Mouse (Mus musculus) small intestine, adult 2 months (tissue): ENCODE data around the gene Trappc3. TPM values are rescaled to one million over a fixed set of nuclear protein-coding genes. Genes with fewer than 3 reads are reported as not detected.

Experiments used
- H3K27ac ChIP-seq: fragments of 200-500 bp; 2 replicates; pipeline ENCODE4 v1.5.1; 2012; ENCODE audit warnings: low read depth, low read length, control low read depth, inconsistent platforms; ENCODE audit not compliant: insufficient read depth
- H3K27me3 ChIP-seq: fragments of 200-500 bp; 2 replicates; pipeline ENCODE4 v1.6.1; 2012; ENCODE audit warnings: mild to moderate bottlenecking, moderate library complexity, low read length, inconsistent platforms; ENCODE audit not compliant: control insufficient read depth, insufficient read depth
- H3K36me3 ChIP-seq: fragments of 200-500 bp; 2 replicates; pipeline ENCODE4 v1.6.1; 2012; ENCODE audit warnings: mild to moderate bottlenecking, low read length, control low read depth, inconsistent platforms; ENCODE audit not compliant: control insufficient read depth, insufficient read depth
- H3K4me1 ChIP-seq: fragments of 200-500 bp; 2 replicates; pipeline ENCODE4 v1.6.1; 2012; ENCODE audit warnings: low read length, inconsistent platforms, mixed read lengths; ENCODE audit not compliant: control insufficient read depth, insufficient read depth, insufficient read length
- H3K4me3 ChIP-seq: fragments of 200-500 bp; 2 replicates; pipeline ENCODE4 v1.5.1; 2012; ENCODE audit warnings: low read depth, mild to moderate bottlenecking, control low read depth, inconsistent platforms, low read length, moderate library complexity
- CTCF ChIP-seq: fragments of 200-500 bp; IDR thresholded peaks from 2 replicates; pipeline ENCODE4 v1.5.1; 2012; ENCODE audit warnings: low read depth, mild to moderate bottlenecking, control low read depth, inconsistent platforms, low read length, moderate library complexity, mixed read lengths; ENCODE audit not compliant: insufficient replicate concordance, insufficient read length; ENCODE audit errors: extremely low read depth
- POLR2A ChIP-seq: fragments of 200-500 bp; IDR thresholded peaks from 2 replicates; pipeline ENCODE4 v1.6.1; 2012; ENCODE audit warnings: low read depth, mild to moderate bottlenecking, control low read depth, inconsistent platforms, low read length, moderate library complexity
- WGBS: fragments of 180-500 bp; shearing (Covaris S2); methylation state at CpG from one replicate; pipeline ENCODE4 v1.1.7; 2018; 5-methylcytosine and 5-hydroxymethylcytosine counted together
- polyA plus RNA-seq: library from polyadenylated mRNA; depleted of rRNA; stranded (reverse); fragments of >200 nt; gene quantifications from 2 replicates; pipeline ENCODE4 v1.2.3, GENCODE M21; 2012

Trappc3 gene
- polyA plus RNA-seq, 1 experiment: 21.4 TPM

- no peaks in the 10 kb centered on the region for H3K36me3 ChIP-seq
- peaks cover 9% of the 10 kb centered on the region for H3K27me3 ChIP-seq
- WGBS: 66% methylated on average over 4 of the region's 4 CpGs
- H3K27ac ChIP-seq: no peak overlapping the region
- H3K4me3 ChIP-seq: no peak overlapping the region
- peaks cover 10% of the 10 kb centered on the region for H3K4me1 ChIP-seq
- TF ChIP-seq POLR2A: no peak
- TF ChIP-seq CTCF: no peak
These were observed 33.8 kb downstream of the Trappc3 start for GRCm38 (mm10) chr4:126295937-126296336.

- Histone ChIP-seq H3K36me3 (no peaks in the 10 kb centered on the region), H3K27me3 (peaks cover 16% of the 10 kb centered on the region), H3K4me3 (peak overlapping the region; percentile 41), H3K27ac (no peak overlapping the region), H3K4me1 (peaks cover 14% of the 10 kb centered on the region)
- under 1% methylated on average over 34 of the region's 34 CpGs for WGBS
- TF ChIP-seq CTCF (no peak), POLR2A (no peak)
These were observed 34.5 kb downstream of the Trappc3 start for GRCm38 (mm10) chr4:126296617-126297101.

- WGBS: under 1% methylated on average over 49 of the region's 50 CpGs
- H3K27ac ChIP-seq: no peak overlapping the region
- H3K4me3 ChIP-seq: peak overlapping the region; percentile 37
- H3K4me1 ChIP-seq: peaks cover 14% of the 10 kb centered on the region
- TF ChIP-seq CTCF (no peak), POLR2A (no peak)
- H3K36me3 ChIP-seq: no peaks in the 10 kb centered on the region
- peaks cover 24% of the 10 kb centered on the region for H3K27me3 ChIP-seq
These were observed 38.9 kb downstream of the Trappc3 start for GRCm38 (mm10) chr4:126300916-126301583.

DNA sequence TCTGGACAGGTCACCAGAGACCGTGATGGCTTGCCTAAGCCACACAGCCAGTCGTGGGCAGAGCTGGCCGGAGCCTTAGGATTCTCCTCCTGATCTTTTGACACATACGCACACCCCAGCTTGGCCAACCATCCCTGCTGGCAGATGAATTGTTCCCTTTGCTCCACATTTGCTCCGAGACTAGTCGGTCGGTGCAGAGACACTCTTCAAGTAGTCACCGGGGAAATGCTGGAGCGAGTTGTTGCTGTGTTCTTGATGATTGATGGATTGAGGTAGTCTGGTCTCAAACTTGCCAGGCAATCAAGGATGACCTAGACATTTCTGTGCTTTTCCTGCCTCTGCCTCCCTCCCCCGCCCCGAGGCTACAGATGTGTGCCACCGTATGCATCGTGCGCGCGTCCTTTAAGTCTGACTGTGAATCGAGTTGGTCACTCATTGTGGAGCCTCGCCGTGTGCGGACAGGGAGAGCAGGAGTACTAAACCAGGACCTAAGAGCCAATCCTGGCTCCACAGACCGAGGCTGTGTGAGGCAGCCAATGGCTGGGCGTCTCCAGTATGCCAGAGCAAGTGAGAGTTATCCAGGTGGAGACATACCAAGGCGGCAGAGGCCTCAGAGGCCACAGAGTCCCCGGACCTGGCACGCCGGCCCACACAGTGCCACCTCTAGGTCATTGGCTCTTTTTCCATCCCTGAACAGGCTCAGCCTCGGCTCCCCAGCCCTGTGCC is 39.6 kb downstream of the Trappc3 start:
- TF ChIP-seq POLR2A (no peak), CTCF (no peak)
- Histone ChIP-seq H3K36me3 (no peaks in the 10 kb centered on the region), H3K27ac (no peak overlapping the region), H3K27me3 (peaks cover 26% of the 10 kb centered on the region), H3K4me1 (peaks cover 14% of the 10 kb centered on the region), H3K4me3 (peak overlapping the region; percentile 37)
- 25% methylated on average over 27 of the region's 27 CpGs for WGBS

- Histone ChIP-seq H3K27ac (no peak overlapping the region), H3K4me3 (no peak overlapping the region), H3K4me1 (peaks cover 10% of the 10 kb centered on the region), H3K27me3 (peaks cover 26% of the 10 kb centered on the region), H3K36me3 (no peaks in the 10 kb centered on the region)
- 58% methylated on average over 4 of the region's 4 CpGs for WGBS
- TF ChIP-seq POLR2A (no peak), CTCF (peak; percentile 28; the same call in 1 of the 2 replicates)
These were observed 41.8 kb downstream of the Trappc3 start for GRCm38 (mm10) chr4:126303877-126304276.

DNA sequence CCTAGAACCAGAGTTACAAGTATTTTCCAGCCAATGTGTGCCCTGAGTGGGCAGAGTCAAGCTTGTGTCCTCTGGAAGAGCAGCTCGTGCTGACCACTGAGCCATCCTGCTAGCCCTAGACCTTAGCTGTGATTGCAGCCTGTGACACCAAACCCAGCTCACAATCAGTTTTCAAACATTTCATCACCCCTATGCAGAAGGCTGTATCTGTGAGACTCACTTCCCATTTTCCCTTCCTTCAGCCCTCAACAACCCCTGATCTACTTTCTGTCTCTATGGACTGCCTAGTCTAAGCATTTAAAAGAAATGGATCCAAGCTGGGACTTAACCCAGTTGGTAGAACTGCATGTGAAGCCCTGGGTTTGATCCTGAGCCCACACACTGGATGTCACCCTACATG is 43.3 kb downstream of the Trappc3 start:
- H3K4me3 ChIP-seq: no peak overlapping the region
- TF ChIP-seq POLR2A (no peak), CTCF (no peak)
- H3K4me1 ChIP-seq: peaks cover 10% of the 10 kb centered on the region
- no peak overlapping the region for H3K27ac ChIP-seq
- 85% methylated on average over 1 of the region's 1 CpGs for WGBS
- no peaks in the 10 kb centered on the region for H3K36me3 ChIP-seq
- peaks cover 22% of the 10 kb centered on the region for H3K27me3 ChIP-seq

GRCm38 (mm10) chr4:126306058-126306457 is 43.9 kb downstream of the Trappc3 start:
- peaks cover 4% of the 10 kb centered on the region; the same call in 1 of the 2 replicates for H3K4me1 ChIP-seq
- TF ChIP-seq CTCF (no peak), POLR2A (no peak)
- WGBS: 86% methylated on average over 6 of the region's 6 CpGs

GRCm38 (mm10) chr4:126306827-126307226 is 44.7 kb downstream of the Trappc3 start:
- TF ChIP-seq CTCF: no peak
- TF ChIP-seq POLR2A: no peak
- WGBS: 34% methylated on average over 2 of the region's 2 CpGs
- no peaks in the 10 kb centered on the region for H3K36me3 ChIP-seq
- H3K4me1 ChIP-seq: no peaks in the 10 kb centered on the region
- H3K4me3 ChIP-seq: no peak overlapping the region
- no peak overlapping the region for H3K27ac ChIP-seq
- H3K27me3 ChIP-seq: peaks cover 9% of the 10 kb centered on the region; the same call in 1 of the 2 replicates

More at GRCm38 (mm10) chr4:126306058-126306457, 43.9 kb downstream of the Trappc3 start:
- Histone ChIP-seq H3K27ac (no peak overlapping the region), H3K27me3 (peaks cover 15% of the 10 kb centered on the region), H3K36me3 (no peaks in the 10 kb centered on the region), H3K4me3 (no peak overlapping the region)
